Mouse (Mus musculus) E14TG2a.4 (cell line): ENCODE results near the gene Amh.

Experiments
- CTCF ChIP-seq: conservative IDR thresholded peaks from 2 replicates; pipeline ENCODE4 v1.5.1; 2014; ENCODE audit warnings: low read length
- POU5F1 ChIP-seq: IDR thresholded peaks from 2 replicates; pipeline ENCODE4 v1.6.1; 2014; ENCODE audit warnings: low read length, borderline replicate concordance

GRCm38 (mm10) chr10:80804340-80804739 lies 703 bp upstream of the Amh start:
- TF ChIP-seq POU5F1 (no peak), CTCF (no peak)
